Mouse (Mus musculus) liver, embryonic 14.5 days (tissue): ENCODE data around the gene Usp27x.

Source experiments
- CTCF ChIP-seq: IDR thresholded peaks from 2 replicates; pipeline ENCODE4 v1.5.1; 2016; ENCODE audit warnings: antibody characterized with exemption, low read depth, control low read depth
- EP300 ChIP-seq: IDR thresholded peaks from 2 replicates; pipeline ENCODE4 v1.6.1; 2016; ENCODE audit warnings: antibody characterized with exemption, low read depth

- TF ChIP-seq CTCF: no peak
- no peak for TF ChIP-seq EP300
These were observed 36.8 kb upstream of the Usp27x start for GRCm38 (mm10) chrX:7412239-7413033.
